Mouse (Mus musculus) yolk sac, embryonic 10.5 days (tissue): ENCODE results near the gene Col4a1.
A peak's percentile ranks its signal among the peaks of the same experiment; 100 is the strongest.

ENCODE experiments used
- DNase-seq: peaks from one replicate; pipeline ENCODE4 v3.0.0-alpha.2; 2017; ENCODE audit warnings: low spot score

Gene Col4a1

GRCm38 (mm10) chr8:11176393-11176792, 136.2 kb downstream of the Col4a1 start:
- DNase-seq: no peak

DNA sequence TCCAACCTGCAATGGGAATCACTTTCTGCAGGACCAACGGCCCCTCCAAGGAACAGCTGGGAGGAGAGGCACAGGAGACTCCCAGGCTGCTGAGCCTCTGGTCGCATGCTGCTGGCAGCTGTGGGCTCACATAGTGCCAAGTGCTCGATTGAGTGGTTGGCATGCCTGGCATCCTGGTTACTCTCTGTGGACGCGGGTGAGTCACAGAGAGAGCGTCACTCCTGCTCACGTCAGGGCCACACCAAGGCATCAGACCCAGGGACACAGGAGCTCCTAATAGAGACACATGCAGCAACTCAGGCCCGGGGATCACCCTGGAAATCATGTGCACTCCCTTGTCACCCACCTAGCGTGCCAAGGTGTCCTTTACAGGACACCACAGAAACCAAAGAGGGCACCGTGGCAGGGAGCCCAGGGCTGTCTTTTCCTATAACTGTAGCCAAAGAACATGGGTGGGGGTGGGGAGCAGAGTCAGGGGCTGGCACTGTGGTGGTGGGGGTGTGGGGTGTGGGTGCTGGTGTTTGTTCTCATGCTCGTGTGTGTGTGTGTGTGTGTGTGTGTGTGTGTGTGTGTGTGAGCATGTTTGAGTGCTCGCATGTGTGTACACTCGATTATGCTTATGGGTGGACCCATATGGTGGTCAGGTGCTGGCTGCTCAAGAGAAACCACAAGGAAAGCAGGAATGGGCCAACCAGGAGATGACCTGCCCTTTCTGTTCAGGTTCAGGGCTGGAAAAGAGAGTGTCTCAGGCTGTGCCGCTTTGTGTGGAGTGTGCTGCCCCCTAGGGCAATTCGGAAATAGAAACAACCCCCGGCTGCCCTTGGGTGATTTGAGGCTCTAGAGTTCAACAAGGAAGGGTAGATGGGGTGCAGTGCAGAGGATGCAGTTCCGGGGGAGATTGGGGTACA, 139.1 kb downstream of the Col4a1 start:
- DNase-seq: peak; percentile 44

DNA sequence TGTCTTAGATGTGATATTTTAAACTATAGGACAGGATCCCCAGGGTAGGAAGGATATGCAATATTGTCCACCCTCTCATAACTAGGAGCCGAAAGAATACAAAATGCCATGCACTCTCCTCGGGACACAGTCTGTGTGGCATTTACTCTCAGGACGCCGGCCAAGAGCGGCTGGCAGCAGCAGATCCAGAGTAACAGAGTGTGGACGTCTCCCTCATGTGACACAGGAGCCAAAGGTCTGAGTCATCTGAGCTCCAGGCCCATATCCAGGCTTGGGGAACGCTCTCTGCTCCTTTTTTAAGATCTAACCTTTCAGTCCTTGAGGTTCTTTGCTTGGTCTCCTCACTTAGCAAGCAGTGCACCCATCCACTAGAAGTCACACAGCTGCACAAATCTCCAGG, 141.1 kb downstream of the Col4a1 start:
- no peak for DNase-seq

GRCm38 (mm10) chr8:11169383-11169782, 143.2 kb downstream of the Col4a1 start:
- DNase-seq: no peak

DNA sequence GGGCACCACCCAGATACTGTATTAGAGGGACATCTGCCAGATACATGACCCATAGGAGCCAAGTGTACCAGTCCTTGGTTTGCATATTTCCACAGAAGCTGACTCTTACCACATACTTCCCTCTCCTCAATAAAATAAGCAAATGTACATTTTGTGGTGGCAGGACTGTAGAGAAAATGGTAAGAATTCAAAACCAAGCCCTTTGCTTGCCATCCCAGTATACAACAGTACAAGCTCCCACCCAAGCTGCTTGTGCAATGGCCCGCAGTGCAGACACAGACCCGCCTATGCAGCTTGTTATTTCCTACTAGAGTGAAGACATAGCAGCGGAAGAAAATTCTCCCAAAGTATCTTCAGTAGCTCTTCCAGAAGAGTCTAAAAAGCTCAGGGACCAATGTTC, 143.8 kb downstream of the Col4a1 start:
- DNase-seq: no peak

GRCm38 (mm10) chr8:11167955-11168354, 144.7 kb downstream of the Col4a1 start:
- DNase-seq: no peak

- no peak for DNase-seq
Observed at GRCm38 (mm10) chr8:11165592-11165991, 147.0 kb downstream of the Col4a1 start.

DNA sequence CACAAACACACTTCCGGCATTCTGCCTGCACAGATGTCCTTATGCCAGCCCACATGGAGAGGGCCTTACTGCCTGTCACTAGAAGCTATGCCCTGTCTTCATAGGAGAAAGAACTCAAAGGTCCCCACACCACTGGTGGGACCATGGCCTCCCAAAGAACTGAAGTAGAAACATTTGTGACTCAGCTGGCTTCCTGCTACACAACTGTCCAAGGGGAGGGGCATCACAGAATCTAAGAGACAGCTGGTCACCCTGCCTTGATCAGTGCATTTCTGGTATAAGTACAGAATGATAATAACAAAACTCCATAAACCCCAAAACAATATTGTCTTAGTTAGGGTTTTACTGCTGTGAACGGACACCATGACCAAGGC, 156.3 kb downstream of the Col4a1 start:
- no peak for DNase-seq

DNA sequence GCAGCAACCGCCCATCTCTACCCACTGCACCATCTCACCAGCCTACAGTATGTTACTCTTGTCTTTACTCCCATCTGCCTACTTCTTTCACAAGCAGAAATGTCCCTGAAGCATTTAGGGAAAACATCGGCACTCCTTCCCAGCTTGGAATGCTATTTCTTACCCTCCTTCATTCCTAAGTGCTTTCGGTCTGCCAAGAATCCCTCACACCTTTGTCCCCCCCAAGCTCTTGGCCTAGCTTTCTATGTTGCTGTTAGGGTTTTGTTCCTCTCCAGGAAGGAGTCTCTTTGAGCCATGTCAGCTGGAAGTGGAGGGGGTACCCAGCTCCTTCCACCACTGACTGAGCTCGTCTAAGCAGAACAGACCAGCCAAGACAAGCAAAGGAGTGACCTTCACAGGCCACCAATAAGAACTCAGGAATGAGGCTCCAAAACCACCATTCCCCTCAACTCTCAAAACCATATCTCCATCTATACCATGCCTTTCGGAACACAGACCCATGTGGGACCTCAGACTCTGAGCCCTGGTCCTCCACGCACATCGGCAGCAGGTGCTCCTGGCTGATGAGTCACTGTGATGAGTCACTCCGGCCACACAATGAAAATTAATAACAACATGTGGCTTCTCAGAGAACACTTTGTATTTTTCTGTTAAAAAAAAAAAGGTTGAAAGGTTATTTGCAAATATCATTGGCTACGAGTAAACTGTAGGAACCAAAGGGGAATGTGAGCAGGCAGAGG, 156.9 kb downstream of the Col4a1 start:
- no peak for DNase-seq

- no peak for DNase-seq
Observed at GRCm38 (mm10) chr8:11150268-11150667, 162.4 kb downstream of the Col4a1 start.

DNA sequence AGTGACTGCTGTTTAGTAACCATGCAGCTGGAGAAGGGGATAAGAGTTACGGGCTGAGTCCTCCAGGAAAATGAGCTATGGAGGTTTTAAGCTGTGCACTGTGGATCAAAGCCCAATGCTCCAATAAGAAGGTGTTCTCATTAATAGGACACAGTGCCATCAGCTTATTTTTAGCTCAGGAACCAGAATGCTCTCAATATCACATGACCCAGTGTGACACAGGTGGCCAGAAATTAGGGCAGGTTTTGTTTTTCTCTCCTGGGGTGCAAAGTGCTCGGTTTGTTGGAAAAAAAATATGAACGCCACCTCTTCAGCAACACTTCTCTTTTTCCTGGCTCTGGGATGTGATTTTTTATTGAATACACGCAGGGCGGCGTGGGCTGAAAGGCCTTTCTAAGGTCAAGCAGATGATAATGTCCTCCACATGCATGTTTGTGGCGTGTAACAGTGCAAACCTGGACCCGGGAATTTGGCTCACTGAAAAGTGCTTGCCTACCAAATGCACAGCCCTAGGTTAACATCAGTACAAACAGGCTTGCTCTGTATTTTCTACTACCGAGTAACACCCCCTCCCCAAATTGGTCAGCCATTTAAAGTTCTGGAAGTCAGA, 163.3 kb downstream of the Col4a1 start:
- DNase-seq: no peak

- no peak for DNase-seq
Observed at GRCm38 (mm10) chr8:11148797-11149196, 163.8 kb downstream of the Col4a1 start.
